Mouse (Mus musculus): ENCODE measurements around the gene Mpzl2.
A peak's percentile ranks its signal among the peaks of the same experiment; 100 is the strongest.

Mpzl2 gene

GRCm38 (mm10) chr9:45039499-45039898, at the start of gene Mpzl2:
Gene Mpzl2, plus strand, starts transcription at chr9:45039799.
- no peak for DNase-seq

- DNase-seq: no peak
Measured at GRCm38 (mm10) chr9:44991821-44992220, 47.8 kb upstream of the Mpzl2 start.

DNA sequence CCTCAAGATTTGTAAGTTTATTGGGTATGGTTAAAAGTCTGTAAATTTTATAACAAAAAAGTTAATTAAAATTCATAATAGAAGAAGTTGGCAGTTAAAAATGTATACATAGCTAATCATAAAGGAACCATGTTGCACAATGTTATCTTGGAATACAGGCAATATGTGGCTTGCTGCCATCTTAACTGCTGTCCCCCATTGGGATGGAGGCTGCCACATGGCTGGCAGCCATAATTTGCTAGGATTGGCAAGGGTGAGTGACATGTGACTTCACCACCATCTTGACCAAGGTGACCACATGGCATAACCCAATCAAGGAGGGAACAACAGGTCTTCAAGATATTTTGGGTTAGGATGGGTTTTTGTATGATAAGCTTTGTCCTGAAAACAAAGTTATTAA, 47.3 kb upstream of the Mpzl2 start:
- DNase-seq: no peak

DNA sequence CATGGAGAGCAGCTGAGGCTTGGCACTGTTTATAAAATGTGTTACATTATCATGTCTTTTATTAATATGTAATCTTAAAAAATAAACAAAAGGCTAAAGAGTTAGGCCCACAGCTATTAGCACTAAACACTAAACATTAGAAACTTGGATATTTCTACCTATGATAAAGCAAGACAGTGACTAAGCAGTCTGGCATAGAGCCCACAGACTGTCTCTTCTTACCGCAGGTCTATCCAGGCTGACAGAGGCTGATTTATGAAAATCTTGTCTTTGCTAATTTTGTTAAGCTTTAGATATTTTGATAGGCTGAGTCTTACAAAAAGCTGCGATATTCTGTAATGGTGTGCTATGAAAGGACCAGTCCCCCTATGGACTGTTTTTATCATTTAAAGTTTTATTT, 46.3 kb upstream of the Mpzl2 start:
- DNase-seq: no peak

DNA sequence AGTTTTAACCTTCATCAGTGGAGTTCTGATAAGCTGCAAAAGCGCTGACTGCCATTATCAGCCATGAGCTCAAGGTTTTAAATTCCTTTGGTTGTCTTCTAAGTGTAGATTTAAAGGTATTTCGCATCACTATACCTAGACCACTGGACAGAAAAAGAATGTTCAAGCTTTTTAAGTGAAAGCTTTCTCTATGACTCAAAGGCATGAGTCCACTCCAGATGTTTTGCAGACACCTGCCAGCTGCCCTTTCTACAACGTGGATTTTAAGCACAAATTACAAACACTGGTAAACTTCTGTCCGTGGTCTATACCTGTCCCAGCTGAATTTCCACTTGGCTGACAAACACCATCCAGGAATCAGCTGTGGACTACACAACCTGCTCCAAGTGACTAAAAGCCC, 44.6 kb upstream of the Mpzl2 start:
- DNase-seq: no peak

GRCm38 (mm10) chr9:44996590-44996989, 43.0 kb upstream of the Mpzl2 start:
- DNase-seq: no peak

DNA sequence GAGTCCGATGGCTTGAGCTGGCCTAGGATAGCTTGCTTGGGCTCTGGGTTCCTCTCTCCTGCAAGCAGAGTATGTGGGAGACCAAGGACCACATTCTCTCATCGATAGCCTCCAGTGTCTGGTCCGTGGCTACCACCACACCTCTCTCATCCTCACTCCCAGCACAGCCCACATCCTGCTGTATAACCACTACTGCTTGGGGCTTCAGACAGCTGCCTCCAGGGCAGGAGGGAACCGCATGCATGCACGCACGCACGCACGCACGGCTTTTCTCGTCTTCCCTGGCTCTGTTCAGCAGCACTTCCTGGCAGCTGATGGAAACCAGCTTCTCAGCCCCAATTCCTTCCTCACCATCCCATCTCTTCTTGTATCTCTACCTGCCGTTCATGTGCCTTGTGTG, 41.5 kb upstream of the Mpzl2 start:
- DNase-seq: no peak

- DNase-seq: no peak
Measured at GRCm38 (mm10) chr9:44999171-44999570, 40.4 kb upstream of the Mpzl2 start.

GRCm38 (mm10) chr9:44999776-45000175, 39.8 kb upstream of the Mpzl2 start:
- DNase-seq: no peak

GRCm38 (mm10) chr9:45000249-45000648, 39.4 kb upstream of the Mpzl2 start:
- no peak for DNase-seq

DNA sequence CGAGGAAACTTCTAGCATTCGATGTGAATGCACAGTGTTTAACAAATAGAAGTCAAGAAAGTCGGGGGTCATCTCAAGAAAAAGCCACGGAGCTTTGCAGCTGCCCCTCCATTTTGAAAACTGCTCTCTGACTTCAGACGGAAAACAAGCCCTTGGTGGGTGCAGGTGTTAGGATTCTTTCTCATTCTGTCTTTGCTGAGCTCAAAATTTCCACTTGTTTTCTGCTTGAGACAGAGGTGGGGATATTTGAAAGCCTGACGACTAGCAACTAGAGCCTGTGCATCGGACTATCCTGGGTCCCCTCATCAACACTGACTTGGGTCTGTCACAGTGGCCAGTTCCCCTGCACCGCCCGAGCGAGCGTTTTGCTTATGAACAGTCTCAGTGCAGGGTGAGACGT, 32.2 kb upstream of the Mpzl2 start:
- no peak for DNase-seq

- no peak for DNase-seq
Measured at GRCm38 (mm10) chr9:45008342-45008741, 31.3 kb upstream of the Mpzl2 start.

DNA sequence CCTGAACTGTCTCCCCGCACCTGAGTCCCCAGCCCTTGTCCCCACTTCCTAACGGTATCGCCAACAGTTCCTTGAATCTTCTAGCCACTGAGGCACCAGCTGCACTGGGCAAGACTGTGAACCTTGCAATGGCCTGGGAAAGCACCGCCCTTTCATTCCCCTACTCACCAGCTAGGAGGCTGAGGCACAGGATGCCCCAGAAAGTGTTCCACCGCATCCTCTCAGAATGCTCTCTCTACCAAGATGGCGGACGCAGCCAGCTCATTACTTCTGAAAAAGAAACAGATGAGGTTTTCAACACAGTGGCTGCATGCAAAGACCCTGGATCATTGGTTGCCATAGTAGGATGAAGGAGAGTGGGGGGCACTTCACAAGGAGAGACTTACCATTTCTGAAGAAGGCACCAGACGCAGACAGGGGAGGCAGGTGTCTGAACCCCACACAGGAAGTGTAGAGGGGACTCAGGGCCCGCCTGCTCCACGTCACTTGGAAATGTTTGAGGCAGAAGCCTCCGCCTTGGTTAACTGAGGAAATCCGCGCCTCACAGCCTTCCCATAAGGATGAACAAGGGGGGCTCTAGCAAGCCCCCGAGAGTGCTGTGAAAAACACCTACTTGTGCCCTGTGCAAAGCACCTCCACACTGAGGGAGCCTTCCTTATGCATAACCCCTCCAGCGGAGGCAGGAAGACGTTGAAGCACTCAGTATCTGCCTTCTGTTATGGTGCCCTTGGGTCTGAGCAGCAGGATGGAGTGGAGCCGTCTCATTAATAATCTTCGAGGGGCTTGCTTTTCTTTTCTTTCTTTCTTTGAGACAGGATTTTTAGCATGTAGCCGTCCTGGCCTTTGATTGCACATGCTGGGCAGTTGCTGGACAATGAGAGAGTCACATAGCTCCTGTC, 30.2 kb upstream of the Mpzl2 start, which contains the start of gene Cd3e:
Gene Cd3e, minus strand, starts transcription at position 448 of the 899 bp plus-strand sequence.
- no peak for DNase-seq

DNA sequence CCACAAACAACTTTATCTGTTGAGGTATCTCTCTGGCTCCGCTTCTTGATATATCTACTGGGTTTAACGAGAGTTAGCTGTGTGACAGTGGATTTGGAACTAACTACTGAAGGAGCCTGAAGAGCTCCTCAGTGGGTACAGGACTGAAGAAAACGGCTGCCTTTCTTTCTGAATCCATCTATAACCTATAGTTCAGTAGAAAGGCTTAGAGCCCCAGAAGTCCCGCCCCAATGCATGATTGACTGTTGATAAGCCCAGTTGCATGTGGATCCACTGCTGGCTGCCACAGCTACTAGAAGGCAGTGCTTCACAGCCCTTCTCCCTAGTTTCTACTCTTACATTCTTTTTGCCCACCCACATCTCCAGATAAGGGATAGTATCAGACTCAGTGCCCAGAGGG, 29.1 kb upstream of the Mpzl2 start:
- no peak for DNase-seq

DNA sequence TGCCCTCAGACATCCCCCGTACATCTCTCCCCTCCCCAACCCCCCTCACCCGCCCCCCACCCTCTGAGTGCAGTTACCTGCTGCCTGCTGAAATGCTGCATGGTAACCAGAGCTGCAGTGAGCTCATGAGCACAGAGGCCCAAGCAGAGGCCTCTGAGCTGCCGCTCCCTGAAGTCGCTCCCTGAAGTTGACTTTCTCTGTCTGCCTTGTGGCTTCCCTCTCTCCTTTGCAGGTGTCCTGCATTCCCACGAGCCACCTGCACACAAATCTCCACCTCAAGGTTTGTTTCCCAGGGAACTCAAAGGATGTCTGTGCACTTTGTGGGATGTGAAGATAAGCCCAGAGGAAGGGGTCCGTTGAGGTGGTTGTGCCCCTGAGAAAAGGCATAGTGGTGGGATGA, 28.3 kb upstream of the Mpzl2 start:
- DNase-seq: no peak

DNA sequence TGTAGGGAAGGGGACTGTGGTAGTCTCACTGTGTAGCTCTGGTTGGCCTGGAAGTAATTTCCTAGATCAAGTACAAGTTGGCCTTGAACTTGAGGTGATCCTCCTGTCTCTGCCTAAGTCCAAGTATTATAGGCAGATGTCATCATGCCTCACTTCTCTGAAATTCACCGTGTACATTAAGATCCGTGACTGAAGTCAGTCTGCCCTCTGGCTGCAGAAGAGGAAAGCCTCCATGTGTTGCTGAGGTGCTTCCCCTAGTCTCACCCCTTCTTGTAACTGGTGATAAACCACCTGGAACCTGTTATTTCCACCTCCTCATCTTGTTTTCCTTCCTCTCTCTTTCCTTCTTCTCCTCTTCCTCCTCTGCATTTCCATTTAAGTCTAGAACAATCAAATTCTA, 24.7 kb upstream of the Mpzl2 start:
- DNase-seq: no peak

DNA sequence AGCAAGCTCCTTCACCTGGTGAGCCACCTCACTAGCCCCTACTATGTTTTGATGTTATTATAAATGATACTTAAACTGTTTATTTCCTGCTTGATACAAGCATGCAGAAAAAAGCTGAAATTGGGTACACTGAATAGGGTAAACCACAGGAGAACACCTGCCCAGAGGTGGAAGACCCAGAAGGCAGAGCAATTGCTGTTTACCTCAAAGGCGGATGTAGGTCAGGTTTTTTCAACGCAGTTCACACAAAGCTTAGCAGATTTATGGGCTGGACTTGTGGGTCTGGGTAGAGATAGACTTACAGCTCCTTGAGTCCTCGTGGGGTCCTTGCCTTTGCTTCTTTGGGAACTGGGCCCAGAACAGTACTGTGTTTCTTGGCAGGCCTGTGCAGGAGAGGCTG, 23.8 kb upstream of the Mpzl2 start:
- no peak for DNase-seq

- DNase-seq: peak; percentile 6
Measured at GRCm38 (mm10) chr9:45018031-45018430, 21.6 kb upstream of the Mpzl2 start.

- DNase-seq: peak; percentile 28
Measured at GRCm38 (mm10) chr9:45022800-45023199, 16.8 kb upstream of the Mpzl2 start.

DNA sequence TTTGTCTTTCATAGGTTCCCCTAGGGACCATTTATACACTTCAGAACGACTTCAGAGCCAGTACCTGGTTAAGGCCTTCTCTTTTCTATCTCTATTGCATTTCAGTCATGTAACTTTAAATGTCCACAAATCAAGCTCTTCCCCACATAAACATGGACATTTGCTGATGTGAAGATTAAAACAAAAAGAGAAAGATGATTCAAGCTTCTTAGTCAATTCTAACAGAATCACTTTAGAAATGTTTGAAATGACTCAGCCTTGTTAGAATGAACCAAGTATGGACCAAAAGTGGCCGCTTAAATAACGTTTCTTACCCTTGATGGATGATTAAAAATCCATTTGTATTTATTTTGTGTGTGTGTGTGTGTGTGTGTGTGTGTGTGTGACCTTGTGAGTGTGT, 16.0 kb upstream of the Mpzl2 start:
- DNase-seq: no peak

DNA sequence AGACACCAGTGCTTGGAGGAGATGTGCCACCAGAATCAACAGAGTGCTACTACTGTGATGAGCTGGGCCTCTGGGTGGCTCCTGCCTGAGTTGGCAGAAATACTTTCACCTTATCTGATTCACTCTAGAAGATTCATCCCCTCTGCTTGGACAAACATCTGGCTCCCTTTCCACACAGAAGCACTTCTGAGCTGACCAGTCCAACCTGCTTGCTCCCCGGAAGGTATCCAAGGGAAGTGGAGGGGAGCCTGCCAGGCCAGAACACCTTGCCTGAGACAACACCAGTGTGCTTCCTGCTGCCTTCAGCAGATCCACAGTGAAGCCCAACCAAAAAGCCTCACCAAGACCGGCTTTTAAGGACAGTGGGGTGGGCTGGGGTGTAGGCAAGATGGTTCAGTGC, 15.4 kb upstream of the Mpzl2 start:
- DNase-seq: no peak

GRCm38 (mm10) chr9:45027376-45027775, 12.2 kb upstream of the Mpzl2 start:
- DNase-seq: no peak

GRCm38 (mm10) chr9:45030341-45030740, 9.3 kb upstream of the Mpzl2 start:
- no peak for DNase-seq

DNA sequence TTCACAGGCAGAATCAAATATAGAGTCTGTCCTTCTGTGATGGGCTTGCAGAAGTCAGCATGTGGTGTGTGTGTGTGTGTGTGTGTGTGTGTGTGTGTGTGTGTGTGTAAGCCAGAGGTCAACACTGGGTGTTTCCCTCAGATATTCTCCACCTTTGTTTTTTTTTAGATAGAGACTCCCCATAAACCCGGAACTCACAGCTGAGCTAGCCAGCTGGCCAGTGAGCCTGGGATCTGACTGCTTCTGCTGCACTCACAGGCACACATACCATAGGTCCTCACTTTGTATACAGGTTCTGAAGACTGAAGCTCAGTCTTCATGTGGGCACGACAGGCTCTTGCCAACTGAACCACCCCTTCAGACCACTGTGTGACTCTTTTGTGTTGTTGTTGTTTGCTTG, 7.3 kb upstream of the Mpzl2 start:
- DNase-seq: no peak

- no peak for DNase-seq
Measured at GRCm38 (mm10) chr9:45034526-45034925, 5.1 kb upstream of the Mpzl2 start.

All from right cerebral cortex, postnatal 25 days (tissue).